Mouse (Mus musculus): Measurements from ENCODE around the gene Gm9999. TPM values are rescaled to one million over a fixed set of nuclear protein-coding genes. Genes with fewer than 3 reads are reported as not detected.

Gm9999 gene
- polyA plus RNA-seq (2012; ENCODE audit: low replicate concordance), result not detected in 2 replicates

GRCm38 (mm10) chr7:46983280-46983679, at the start of gene Gm9999:
Gm9999 (plus strand) TSS chr7:46983580.

GRCm38 (mm10) chr7:46957831-46958691, 25.3 kb upstream of the Gm9999 start, which contains the start of gene Uevld:
Uevld (minus strand) TSS chr7:46958527.

GRCm38 (mm10) chr7:47008168-47008993, 25.0 kb downstream of the Gm9999 start, which contains the start of gene Spty2d1:
Spty2d1 (minus strand) TSS chr7:47008411.

Other genes with a start within 250 kb of the Gm9999 start
- not detected in 2 replicates for gene Saa1, start 240.6 kb upstream of the Gm9999 start, polyA plus RNA-seq (2012; ENCODE audit: low replicate concordance)
- not detected in 2 replicates for gene Saa2, start 231.8 kb upstream of the Gm9999 start, polyA plus RNA-seq (2012; ENCODE audit: low replicate concordance)
- gene Hps5, start 187.5 kb upstream of the Gm9999 start, polyA plus RNA-seq (2012; ENCODE audit: low replicate concordance), result 2.7 and 3.8 TPM in 2 replicates
- gene Gtf2h1, start 187.5 kb upstream of the Gm9999 start, polyA plus RNA-seq (2012; ENCODE audit: low replicate concordance), result 68.6 and 85.3 TPM in 2 replicates
- 247 and 414 TPM in 2 replicates for gene Ldha, start 142.1 kb upstream of the Gm9999 start, polyA plus RNA-seq (2012; ENCODE audit: low replicate concordance)
- gene Ldhc, start 122.4 kb upstream of the Gm9999 start, polyA plus RNA-seq (2012; ENCODE audit: low replicate concordance), result not detected in 2 replicates
- 24.5 and 36.4 TPM in 2 replicates for gene Tsg101, start 63.6 kb upstream of the Gm9999 start, polyA plus RNA-seq (2012; ENCODE audit: low replicate concordance)
- 0.07 and 0.54 TPM in 2 replicates for gene Uevld, start 25.1 kb upstream of the Gm9999 start, polyA plus RNA-seq (2012; ENCODE audit: low replicate concordance)
- 3.5 and 10.0 TPM in 2 replicates for gene Spty2d1, start 24.8 kb downstream of the Gm9999 start, polyA plus RNA-seq (2012; ENCODE audit: low replicate concordance)
- 13.1 and 15.3 TPM in 2 replicates for gene Tmem86a, start 67.0 kb downstream of the Gm9999 start, polyA plus RNA-seq (2012; ENCODE audit: low replicate concordance)
- 0.16 and 0.34 TPM in 2 replicates for gene Ptpn5, start 150.1 kb downstream of the Gm9999 start, polyA plus RNA-seq (2012; ENCODE audit: low replicate concordance)
- not detected in 2 replicates for gene Mrgpra6, start 221.3 kb downstream of the Gm9999 start, polyA plus RNA-seq (2012; ENCODE audit: low replicate concordance)